Mouse (Mus musculus): ENCODE data around the gene Spns3.
"Not testable (repeated sequence)": the region's sequence is repeated elsewhere in the genome, so short reads cannot be mapped to it uniquely, and the experiment has no call there.

Spns3 gene

DNA sequence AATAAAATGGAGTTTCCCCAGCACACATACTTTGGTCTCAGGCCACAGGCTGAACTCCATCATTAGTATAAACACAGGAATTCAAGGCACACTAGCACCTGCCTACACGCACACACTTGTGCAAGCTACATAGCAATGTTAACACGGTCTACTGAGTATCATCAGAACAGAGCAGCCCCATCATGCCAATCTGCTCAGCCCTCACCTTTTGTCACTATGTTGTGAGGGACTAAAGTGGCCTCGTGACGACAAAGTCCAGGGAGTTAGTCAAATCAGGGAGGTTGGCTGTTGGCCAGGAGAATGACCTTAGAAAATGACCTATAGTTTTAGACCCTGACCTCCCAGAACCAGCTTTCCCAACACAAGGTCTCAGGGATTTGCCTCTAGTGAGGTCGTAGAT lies 7.8 kb upstream of the Spns3 start:
- no peak for DNase-seq (ENCODE audit: low read depth, low spot score)

GRCm38 (mm10) chr11:72556953-72557352 lies 6.6 kb upstream of the Spns3 start:
- DNase-seq (ENCODE audit: low read depth, low spot score): no peak

GRCm38 (mm10) chr11:72556470-72556869 lies 6.2 kb upstream of the Spns3 start:
- DNase-seq (ENCODE audit: low read depth, low spot score): no peak

- no peak for DNase-seq (ENCODE audit: low read depth, low spot score)
Observed at GRCm38 (mm10) chr11:72551531-72552105, 1.3 kb upstream of the Spns3 start.

- DNase-seq (ENCODE audit: low read depth, low spot score): no peak
Observed at GRCm38 (mm10) chr11:72547181-72547580, 3.1 kb downstream of the Spns3 start.

GRCm38 (mm10) chr11:72544716-72545115 lies 5.6 kb downstream of the Spns3 start:
- no peak for DNase-seq (ENCODE audit: low read depth, low spot score)

GRCm38 (mm10) chr11:72543692-72544091 lies 6.6 kb downstream of the Spns3 start:
- not testable (repeated sequence) for DNase-seq (ENCODE audit: low read depth, low spot score)

DNA sequence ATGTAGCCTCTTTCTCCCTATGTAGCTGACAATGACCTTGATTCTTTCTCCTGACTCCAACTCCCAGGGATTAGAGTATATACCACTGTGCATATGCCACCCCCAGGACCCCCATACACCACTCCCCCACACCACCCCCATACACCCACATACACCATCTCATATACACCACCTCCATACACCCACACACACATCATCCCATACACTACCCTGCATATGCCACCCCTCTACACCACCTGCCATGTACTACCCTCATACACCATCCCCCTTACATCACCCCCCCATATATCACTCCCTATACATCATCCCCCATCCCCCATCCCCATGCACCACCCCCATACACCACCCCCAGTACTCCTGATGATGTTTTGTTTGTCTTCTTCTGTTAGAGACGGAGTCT lies 7.7 kb downstream of the Spns3 start:
- DNase-seq (ENCODE audit: low read depth, low spot score): no peak

GRCm38 (mm10) chr11:72541928-72542327 lies 8.4 kb downstream of the Spns3 start:
- no peak for DNase-seq (ENCODE audit: low read depth, low spot score)

- DNase-seq (ENCODE audit: low read depth, low spot score): no peak
Observed at GRCm38 (mm10) chr11:72540437-72540836, 9.9 kb downstream of the Spns3 start.

DNA sequence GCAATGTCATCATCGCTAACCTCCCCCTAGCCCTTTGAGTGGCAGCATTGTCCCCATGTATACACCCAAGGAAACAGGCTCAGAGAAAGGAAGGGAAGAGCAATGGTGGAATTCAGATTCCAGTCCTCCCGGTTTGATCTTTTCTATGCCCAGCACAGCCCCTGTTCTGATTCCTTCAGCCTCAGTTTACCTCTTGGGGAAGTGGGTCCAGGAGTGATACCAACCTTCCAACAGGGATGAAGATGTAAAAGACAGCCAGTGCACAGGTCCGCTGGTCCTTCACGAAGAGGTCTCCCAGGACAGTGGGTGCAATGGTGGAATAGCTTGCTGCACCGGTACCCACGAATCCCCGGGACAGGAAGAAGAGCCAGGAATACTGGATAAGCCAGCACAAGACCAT lies 11.5 kb downstream of the Spns3 start:
- DNase-seq (ENCODE audit: low read depth, low spot score): no peak

- no peak for DNase-seq (ENCODE audit: low read depth, low spot score)
Observed at GRCm38 (mm10) chr11:72538037-72538755, 12.1 kb downstream of the Spns3 start.

GRCm38 (mm10) chr11:72537503-72537902 lies 12.8 kb downstream of the Spns3 start:
- no peak for DNase-seq (ENCODE audit: low read depth, low spot score)

- no peak for DNase-seq (ENCODE audit: low read depth, low spot score)
Observed at GRCm38 (mm10) chr11:72535519-72535918, 14.8 kb downstream of the Spns3 start.

DNA sequence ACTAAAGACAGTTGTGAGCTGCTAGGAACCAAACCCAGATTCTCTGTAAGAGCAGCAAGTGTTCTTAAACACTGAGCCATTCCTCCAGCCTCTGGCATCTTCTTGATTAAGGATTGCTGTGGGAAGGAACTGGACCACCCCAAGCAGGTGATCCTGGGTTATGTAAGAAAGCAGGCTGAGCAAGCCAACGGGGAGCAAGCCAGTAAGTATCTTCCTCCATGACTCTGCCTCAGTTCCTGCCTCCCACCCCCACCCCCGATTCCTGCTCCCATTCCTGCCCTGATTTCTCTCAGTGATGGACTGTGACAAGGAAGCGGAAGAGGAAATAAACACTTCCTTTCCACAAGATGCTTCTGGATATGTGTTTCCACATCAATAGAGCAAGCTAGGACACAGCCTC lies 17.4 kb downstream of the Spns3 start:
- DNase-seq (ENCODE audit: low read depth, low spot score): no peak

DNA sequence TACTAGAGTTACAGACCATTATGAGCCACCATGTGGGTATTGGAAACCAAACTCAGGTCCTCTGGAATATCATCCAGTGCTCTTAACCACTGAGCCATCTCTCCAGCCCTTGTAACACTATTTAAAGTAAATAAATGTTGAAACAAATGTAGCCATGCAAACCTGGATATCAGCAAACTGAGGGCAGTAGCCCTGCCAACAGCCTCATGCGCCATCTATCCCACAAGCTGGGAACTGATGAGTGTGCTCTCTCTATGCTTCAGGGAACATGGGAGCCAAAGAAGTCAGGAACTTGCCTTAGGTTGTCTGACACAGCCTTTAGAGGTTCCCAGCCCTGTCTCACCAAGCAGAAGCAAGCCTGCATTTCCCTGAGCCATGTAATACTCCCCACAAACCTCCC lies 18.7 kb downstream of the Spns3 start:
- no peak for DNase-seq (ENCODE audit: low read depth, low spot score)

- DNase-seq (ENCODE audit: low read depth, low spot score): no peak
Observed at GRCm38 (mm10) chr11:72531144-72531543, 19.2 kb downstream of the Spns3 start.

DNA sequence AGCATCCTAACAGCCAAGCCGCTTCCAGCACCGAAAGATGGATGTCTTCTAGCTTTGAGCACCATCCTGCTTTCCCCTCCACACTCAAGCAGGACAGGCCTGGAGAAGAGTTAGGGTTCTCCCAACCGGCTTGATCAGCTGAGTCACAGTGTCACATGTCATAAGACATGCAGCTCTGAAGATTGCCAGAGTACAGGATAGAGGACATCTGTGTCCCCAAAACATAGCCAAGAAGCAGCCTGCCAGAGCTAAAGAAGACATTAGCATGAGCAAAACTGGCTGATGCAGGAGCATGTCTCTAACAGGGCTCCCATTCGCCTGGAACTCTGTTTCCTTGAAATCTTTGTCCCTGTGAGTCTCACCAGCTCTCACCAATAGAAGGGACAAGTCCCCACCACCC lies 24.1 kb downstream of the Spns3 start:
- no peak for DNase-seq (ENCODE audit: low read depth, low spot score)

DNA sequence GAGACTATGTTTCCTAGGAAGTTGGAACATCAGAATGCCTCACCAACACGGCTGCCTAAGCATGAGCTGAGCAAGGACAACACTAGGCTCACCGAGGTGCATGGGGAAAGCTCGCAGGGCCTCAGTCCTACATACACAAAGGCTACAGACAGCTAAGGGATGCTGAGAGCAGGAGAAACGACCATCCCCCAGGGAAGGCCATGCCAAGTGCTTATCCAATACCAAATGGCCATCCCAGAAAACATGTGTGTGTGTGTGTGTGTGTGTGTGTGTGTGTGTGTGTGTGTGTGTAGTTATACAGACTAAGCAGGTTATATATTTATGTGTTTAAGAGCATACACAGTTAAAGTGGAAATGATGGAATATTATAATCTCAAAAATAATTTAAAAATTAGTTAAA lies 26.6 kb downstream of the Spns3 start:
- DNase-seq (ENCODE audit: low read depth, low spot score): no peak

DNA sequence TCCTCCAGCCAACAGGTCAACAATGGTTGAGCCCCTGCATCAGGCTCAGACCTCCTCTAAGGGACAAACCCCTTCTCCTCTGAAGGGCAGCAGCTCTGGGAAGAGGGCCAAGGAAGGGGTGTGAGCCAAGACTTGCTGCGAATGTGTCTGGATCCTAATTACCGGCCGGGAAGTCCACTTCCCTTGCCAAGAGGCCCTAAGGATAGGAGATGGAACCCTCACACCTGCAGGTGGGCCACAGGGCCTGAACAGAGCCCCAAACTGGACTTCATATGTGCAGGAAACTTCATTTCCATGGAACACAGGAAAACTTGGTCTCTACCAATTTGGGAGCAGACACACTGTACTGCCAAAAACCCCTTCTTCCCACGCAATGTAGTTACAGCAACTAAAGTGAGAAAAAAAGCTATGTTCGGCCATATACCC lies 27.7 kb downstream of the Spns3 start:
- no peak for DNase-seq (ENCODE audit: low read depth, low spot score)

DNA sequence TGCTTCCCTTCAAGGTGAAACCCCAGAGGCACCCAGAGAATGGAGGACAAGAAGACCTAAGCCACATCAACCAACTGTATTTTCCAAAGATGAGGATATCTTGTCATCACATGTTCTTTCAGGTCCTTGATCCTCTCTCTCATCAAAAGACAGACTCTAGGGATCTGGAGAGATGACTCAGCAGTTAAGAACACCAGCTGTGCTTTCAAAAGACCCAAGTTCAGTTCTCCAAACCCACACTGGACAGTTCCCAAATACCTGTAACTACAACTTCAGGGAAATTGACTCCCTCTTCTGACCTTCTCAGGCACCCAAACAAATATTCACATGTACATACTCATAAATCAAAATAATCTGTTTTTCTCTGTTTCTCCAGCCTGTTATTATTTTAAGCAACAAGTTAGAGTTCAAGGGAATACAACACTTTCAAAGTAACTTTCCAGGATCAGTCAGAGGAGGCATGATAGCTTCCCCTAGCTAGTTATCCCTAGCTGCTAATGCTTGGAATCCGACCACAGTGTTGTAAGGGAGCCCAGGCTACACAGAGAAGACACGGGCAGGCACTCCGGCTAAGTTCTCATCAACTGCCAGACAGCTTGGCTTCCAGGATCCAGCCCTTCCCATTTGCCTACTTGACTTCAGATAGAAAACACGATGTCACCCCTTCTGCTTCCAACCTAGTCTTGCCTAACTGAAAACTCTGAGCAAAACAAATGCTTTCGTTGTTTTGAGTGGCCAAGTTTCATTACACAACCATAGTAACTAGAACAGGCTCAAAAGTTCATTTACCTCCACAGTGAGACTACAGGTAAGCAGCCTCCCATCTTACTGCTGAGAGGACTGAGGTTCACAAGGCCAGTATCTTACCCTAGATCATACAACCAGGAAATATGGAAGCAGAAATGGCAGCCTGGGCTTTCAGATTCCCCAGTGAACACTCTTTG lies 28.4 kb downstream of the Spns3 start:
- no peak for DNase-seq (ENCODE audit: low read depth, low spot score)

DNA sequence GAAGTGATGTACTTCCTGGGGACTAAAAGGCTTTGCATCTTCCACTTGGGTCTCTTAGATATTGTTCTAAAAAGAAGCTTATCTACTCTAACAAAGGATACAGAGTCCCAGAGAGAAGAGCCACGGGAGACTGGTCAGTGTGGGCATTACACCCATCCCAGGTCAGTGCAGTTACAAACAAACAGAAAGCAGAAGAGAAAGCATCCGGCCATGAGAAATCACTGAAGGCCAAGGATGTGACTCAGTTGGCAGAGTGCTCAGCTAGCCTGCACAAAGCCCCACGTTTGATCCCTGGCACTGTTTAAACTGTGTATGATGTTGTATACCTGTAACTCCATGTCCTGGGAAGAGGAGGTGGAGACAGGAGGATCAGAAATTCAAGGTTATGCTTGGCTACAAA lies 30.4 kb downstream of the Spns3 start:
- DNase-seq (ENCODE audit: low read depth, low spot score): no peak
